Mouse (Mus musculus) gastrocnemius, postnatal 10 days (tissue): Measurements from ENCODE around the gene Xiap. TPM values are rescaled to one million over a fixed set of nuclear protein-coding genes. Genes with fewer than 3 reads are reported as not detected.
A peak's percentile ranks its signal among the peaks of the same experiment; 100 is the strongest.
"Not testable (repeated sequence)": the region's sequence is repeated elsewhere in the genome, so short reads cannot be mapped to it uniquely, and the experiment has no call there.

Source experiments
- DNase-seq: peaks from one replicate; pipeline ENCODE4 v3.0.0; 2021; ENCODE audit warnings: mixed read lengths
- long read RNA-seq, 2 experiments: library from polyadenylated mRNA; stranded (forward); transcript quantifications; one replicate each; pipeline ENCODE4 v2.0.0; 2021
- total RNA-seq, 2 experiments: library from RNA; stranded (reverse); gene quantifications; 2 replicates each; pipeline ENCODE4 v1.2.3; 2021

The Xiap gene
- 10 to 100 TPM; 24.2 to 28.1 TPM for total RNA-seq
- long read RNA-seq, experiment 1, partial matches to known transcripts: 1 of 5 reads
- long read RNA-seq, experiment 1, other reads (novel, unspliced or antisense): 4 of 5 reads
- long read RNA-seq, experiment 2, full-length matches to known transcripts: 1 of 4 reads
- long read RNA-seq, experiment 2, partial matches to known transcripts: 1 of 4 reads
- long read RNA-seq, experiment 2, other reads (novel, unspliced or antisense): 2 of 4 reads

DNA sequence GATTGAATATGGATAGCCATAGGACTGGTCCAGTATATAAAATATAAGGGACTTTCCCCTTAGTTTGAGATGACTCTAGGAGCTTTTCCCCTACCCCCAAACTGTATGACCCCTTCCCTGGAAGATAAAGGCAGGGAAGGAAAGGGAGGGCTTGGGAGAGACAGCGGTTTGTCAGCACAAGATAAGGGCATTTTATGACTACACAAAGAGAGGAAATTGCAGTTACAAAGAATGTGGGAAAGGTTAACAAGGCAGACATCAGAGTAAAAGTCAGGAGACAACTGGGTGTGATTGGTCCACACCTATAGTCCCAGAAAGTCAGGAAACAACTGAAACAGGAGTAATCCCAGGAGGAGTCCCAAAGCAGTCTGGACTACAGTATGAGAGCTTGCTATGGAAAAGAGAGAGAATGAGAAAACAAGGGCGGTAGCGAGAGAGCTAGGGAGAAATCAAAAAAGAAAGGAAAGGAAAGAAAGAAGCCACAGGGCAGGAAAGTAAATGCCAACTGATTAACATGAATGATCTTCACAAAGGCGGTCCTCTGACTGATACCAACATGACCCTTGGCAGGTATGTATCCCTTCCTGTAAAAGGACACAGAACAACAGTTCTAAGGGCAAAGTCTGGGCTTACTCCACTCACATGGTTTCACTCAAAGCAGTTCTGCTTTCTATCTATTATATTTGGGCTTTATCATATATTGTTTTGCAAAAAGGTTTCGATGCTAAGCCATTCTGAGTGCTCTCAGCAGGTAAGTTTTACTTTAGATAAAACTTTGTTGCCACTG, at the start of gene Xiap:
Gene Xiap (plus strand): TSS at position 398 of the 787 bp plus-strand sequence.
- no peak for DNase-seq

DNA sequence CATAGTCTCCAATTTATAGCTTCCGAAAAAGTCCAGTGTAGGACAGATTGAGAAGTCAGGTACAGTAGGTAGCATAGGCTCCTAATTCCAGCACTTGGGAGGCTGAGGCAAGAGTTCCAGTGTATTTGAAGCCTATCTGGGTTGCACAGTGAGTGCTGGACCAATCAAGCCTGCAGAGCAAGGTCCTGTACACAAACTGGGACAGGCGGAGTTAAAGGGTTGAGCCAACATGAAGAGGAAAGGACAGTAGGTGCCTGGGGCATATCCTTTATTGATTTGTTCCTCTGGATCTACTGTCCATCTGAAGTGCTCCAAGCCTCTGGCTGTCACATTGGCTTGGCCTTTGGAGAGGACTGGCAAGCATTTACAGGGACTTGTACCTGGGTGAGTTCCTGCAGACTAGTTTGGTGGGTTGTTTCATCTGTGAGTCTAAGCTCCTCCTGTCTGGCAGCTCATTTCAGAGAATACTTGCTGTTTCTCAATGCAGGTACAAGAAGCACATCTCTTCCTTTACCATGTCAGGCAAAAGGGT, 46.7 kb upstream of the Xiap start:
- DNase-seq: no peak

DNA sequence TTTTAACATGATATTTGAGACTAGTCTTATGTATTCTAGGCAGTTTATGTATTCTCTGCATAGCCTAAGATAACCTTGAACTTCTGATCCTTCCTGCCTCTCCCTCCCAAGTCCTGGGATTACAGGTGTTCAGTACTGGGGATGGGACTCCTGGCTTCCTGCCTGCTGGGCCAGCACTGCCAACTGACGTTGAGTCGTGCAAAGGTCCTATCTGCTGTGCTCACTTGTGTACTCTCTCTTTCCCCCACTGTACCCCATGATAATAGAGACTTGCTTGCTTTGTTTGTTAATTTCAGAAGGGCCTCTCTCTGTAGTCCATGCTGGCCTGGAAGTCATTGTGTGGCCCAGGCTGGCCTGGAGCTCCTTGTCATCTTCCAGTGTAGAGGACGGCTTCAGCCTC, 45.7 kb upstream of the Xiap start:
- no peak for DNase-seq

DNA sequence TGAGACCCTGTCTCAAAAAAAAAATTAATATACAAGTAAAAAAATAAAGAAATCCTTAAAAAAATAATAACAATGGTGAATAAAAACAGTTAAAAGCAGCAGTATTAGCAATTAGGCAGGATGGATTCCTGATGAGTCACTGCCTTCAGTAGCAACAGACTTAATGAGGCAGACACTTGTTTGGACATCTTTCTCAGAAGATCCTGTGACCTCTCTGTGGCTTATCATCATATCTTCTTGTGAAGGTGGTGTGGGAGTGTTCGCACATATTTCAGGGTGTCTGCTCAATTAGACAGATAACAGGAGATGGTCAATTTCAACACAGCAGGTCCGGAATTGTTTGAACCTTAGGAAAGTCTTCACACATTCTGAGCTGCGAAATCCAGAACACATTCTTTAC, 45.0 kb upstream of the Xiap start:
- no peak for DNase-seq

DNA sequence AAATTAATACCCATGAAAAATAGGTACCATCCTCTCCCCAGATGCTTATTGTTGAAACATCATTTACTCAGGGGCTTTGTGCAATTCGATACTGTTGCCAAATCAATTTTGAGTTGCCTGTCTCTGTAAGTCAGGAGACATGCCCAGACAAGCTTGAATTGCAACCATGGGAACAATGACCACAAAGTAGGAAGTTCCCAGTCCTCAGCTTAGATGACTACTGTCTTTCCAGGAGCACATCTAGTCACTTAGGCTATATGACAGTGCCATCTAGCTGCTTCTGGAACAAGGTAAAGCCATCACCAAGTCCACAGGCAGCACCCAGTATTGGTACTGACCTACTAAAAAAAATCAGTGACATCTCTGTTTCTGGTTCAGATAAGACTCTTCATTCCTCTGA, 41.4 kb upstream of the Xiap start:
- DNase-seq: no peak

DNA sequence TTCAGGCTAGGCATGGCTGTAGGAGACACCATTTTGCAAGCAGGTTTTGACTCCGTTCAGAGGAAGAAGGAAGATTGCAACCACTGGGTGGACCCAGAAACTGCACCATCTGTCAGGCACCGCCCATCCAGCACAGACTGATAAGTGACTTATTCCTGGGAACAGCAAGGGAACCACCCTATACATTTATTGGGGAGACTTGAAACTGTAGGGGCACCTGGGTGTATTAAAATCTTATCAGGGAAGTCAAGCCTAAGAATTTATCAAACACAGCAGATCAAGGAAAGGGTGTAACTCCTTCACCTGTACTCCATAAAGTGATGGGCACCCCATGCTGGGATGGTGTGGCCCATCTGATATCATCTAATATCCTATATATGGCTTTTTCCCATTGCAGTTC, 40.0 kb upstream of the Xiap start:
- no peak for DNase-seq

DNA sequence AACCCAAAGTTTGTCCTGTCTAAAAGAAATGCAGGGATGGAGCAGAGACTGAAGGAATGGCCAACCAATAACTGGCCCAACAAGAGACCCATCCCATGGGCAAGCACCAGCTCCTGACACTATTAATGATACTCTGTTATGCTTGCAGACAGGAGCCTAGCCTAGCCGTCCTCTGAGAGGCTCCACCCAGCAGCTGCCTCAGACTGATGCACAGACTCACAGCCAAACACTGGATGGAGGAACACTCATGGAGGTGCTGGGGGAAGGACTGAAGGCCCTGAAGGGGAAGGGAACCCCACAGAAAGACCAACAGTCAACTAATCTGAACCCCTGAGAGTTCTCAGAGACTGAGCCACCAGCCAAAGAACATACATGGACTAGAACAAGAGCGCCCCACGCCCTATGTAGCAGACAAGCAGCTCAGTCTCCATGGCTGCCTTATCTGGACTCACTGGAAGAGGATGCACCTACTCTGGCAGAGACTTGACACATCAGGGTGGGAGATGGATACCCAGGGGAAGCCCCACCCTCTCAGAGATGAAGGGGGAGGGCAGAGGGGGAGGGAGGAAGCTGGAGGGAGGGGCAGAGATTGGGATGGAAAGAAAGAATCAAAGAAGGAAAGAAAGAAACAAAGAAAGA, 33.6 kb upstream of the Xiap start:
- not testable (repeated sequence) for DNase-seq

DNA sequence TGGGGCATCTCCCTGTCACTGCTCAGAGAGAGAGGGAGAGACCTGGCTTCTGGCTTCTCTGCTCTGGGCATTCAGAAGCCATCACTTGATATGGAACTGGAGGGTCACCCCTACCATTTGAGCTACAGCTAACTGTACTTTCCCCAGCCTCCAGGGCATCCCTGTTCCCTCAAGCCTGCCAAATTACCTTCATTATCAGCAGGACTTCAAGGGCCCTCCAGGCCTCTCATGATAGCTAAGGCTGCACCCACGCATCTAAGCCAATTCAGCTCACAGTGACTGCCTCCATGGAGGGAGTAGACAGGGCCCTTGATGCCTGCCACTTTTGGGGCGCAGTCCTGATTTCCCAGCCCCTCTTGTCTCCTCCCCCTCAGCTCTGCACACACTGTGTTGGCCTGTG, 32.5 kb upstream of the Xiap start:
- DNase-seq: not testable (repeated sequence)

DNA sequence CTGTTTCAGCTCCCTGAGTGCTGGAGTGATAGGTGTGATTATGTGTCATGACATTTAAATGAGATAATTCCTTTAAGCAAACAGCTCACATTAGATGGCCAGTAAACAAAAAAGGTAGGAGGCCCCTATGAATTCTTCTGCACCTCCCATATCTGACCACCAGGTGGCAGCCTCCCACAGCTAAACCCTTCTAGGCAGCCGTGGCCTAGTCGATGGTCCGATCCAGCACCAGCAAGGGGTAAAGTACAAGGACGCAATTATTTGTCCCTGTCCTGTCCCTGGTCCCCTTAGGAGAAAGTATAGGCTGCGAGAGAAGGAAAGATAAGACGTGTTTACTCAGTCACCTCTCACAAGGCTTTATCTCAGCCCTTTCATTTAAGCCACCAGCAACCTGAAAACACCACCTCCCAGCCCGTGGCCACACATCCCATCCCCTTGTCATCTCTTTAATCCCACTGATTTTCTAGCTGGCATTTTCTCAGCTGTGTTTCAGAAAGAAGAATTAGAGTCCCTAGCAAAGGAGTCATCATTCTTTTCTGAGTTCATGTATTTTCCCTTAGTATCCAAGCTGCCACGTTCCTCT, 26.3 kb upstream of the Xiap start:
- DNase-seq: peak; percentile 65

DNA sequence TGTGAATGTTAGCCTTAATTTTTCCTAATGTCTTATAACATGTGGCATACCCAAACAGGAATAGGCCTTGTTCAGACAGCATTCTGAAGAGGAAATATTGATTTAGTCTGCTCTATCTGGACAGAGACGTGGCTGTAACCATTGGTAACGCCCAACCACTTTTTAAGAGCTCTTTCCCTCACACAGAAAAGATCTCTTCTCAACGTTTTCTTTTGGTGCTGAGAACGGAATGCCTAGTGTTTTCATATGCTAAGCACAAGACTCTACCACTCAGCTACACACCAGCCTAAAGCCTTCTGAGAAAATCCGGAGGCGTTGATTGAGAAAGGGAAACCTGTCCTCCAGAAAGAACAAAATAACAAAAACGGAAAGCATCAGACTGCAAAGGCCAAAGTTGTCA, 25.6 kb upstream of the Xiap start:
- no peak for DNase-seq

DNA sequence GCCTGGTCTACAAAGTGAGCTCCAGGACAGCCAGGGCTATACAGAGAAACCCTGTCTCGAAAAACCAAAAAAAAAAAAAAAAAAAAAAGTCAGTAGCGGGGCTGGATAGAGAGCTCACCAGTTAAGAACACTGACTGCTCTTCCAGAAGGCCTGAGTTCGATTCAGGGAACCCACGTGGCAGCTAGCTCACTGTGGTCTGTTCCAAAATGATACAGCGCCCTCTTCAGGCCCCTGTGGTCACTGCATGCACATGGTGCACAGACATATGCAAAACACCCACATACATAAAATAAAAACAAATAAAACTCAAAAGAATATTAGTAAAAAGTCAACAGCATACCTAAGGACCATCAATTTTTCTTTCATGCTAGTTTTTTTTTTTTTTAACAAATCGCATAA, 20.0 kb upstream of the Xiap start:
- DNase-seq: no peak

DNA sequence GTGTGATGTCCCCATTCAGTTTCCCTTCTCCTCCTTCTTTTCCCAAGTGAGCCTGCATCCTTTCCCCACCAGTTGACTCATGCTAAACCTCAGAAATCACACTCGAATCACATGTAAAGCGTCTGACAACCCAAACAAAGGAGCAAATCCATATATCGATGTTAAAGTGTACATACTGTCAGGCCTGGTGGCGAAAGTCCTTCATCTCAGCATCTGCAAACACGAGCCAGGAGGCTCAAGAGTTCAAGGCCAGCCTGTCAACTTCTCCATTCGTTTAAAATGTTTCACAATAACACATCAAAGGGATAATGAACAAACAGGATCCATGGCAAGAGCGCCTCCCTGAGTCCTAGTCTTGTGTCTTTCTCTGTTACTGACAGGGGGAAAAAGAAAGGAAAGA, 14.5 kb upstream of the Xiap start:
- DNase-seq: no peak

DNA sequence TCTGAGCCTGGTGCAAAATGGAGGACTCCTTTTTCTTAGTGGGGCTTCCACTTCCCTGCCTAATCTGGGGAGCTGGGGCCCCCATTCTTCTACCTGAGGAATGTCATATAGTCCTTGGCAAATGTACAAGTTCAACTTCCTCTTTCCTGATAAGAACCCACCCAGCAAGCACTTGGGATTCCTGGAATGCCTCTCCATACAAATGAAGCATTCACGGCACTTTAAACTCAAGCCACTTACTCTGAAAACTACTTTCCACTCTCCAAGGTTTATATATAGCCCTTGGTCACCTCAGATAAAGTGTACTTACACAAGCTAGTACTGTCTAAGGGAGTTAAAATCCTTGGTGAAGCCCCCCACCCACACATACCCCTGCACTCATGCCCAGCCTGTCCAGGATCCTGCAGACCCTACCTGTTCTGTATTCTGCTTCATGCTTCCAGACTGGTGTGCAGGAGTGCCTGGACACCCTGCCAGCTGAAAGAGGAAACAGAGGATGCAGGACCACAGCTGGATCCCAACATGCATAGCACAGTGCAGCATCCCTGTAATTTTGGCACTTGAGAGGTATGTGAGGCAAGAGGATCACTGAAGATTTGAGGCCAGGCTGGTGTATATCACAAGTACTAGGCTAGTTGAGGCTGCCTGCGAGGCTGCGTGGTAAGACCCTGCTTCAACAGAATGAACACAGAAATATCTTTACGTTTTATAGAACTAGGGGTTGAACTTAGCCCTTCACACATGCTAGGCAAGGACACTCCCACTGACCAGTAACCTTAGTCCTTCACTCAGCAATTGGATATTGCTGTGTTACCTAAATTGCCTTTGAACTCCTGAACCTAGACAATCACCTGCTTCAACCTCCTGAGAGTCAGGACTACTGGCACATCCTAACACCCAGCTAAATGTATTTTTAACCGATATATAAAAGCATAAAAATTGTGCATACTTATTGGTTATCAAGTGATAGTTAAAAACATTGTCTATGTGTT, 8.5 kb upstream of the Xiap start:
- DNase-seq: no peak

DNA sequence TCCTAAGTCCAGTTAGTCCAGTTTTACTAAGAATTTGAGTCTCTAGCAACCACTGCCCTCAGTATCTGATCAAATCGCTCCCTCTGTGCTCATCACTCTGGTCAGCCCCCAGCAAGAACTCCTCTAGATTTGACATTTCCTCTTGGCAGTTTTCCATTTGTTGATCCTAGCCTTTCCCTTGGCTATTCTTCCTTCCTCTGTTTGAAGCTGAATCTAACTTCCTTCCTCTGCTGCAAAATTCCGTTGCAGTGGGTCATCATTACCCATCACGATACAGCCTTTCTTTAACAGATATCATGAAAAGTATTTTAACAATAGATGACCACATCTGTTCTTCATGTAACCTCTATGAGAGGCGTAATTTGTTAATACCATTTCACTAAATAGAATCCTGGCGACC, 2.5 kb upstream of the Xiap start:
- DNase-seq: no peak

DNA sequence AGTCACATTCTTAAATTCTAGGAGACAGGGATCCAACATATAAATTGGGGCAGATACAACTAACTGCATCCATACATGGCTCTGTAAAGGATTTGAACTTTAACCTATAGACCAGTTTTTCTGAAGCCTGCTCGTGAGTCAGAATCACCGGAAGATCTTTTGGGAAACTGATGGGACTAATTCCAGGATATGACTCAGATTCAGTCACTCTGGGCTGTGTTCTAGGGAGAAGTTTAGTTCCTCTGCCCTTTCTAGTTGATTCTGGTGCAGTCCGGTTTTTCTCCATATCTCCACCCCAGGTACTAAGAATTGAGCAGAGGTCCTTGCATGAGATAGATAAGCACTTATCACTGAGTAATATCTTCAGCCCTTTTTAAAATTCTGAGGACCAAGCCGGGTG, 1.6 kb upstream of the Xiap start:
- no peak for DNase-seq

DNA sequence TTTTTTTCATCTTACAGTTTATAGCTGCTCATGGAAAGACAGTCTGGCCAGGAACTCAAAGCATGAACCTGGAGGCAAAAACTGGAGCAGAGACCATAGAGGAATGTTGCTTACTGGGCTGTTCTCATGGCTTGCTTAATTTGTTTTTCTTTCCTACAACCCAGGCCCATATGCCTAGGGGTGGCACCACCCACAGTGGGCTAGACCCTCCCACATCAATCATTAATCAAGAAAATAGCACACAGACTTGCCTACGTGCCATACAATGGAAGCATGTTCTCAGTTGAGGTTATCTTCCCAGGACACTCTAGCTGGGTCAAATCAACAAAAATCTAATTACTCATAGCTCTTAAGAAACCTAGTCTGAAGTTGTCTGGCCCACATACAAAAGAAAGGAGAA, 4.1 kb downstream of the Xiap start:
- no peak for DNase-seq

DNA sequence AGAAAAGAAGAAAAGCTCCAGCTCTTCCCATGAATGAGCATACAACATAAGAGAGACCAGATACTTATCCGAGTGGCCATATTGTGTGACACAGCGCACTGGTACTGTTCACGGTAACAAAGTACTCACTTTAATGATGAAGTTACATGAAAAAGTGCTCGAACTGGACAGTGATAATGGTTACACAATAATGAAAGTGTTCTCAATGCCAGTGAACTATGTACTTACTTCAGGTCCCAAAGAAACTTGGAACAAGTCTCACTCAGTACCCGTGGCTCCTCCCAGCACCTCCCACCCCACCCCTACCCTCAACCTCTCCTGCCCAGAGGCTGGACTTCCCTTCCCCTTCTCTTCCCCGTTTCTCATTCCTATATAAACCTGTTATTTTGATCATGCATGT, 5.6 kb downstream of the Xiap start:
- DNase-seq: no peak

DNA sequence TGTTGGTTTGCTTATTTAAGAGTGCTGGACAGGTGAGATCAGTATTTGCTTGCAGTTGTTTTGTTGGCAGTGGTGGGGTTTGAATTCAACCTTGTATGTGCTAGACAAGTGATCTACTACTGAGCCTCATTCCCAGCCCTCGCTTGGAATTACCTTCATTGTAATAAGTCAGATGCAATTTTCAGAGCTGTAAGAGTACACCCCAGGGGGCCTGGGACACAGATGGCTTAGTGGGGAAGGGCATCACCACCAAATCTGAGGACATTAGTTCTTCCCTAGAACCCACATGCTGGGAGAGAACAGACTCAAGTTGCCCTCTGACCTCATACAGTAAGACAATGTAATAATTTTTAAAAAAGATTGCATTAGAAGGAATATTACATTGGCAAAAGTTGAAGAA, 7.3 kb downstream of the Xiap start:
- no peak for DNase-seq

DNA sequence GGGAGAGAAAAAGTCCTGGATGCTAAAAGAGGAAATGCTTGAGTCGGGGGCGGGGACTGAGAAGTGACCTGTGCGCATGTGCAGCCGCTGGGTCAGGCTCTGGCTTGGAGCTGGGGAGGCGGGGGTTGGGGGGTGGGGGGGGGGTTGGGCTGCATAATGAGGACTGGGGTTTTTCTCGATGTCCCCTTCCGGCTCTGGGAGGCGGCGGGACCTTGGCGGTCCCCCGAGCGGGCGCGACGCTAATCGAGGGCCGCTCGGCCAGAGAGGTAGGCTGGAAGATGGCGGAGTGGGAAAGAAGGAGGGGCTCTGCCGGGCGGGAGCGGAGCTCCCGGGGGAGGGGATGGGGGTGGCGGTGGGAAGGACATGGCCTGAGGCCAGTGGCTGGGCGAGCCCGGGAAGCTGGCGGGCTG, 8.3 kb downstream of the Xiap start:
- DNase-seq: peak; percentile 81

DNA sequence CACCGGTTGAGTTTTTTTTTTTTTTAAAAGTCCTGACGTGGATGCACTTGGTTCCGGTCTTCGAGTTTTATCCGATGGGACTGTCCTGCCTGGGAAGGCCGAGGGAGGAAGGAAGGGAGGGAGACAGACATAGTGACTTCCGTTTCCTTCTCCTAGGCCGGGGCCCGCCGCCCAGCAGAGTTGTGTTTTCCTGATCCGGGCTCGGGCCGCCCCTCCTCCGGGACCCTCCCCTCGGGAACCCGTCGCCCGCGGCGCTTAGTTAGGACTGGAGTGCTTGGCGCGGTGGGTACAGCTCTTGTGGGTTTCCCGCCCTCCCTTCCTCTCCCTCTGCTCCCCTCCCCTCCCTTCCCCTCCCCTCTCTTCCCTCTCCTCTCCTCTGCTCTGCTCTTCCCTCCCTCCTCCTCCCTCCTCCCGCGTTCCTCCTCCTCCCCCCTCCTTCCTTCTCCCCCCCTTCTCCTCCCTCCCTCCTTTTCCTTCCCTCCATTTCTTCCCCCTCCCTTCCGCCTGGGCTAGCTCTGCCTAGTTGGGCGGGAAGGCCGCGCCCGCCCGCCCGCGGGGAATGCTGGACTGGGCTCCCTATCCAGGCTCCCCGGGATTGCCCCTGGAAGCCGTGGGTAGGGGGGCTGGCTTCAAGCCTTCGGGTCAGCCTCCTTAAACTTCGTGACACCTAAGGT, 8.9 kb downstream of the Xiap start:
- DNase-seq: peak; percentile 71

DNA sequence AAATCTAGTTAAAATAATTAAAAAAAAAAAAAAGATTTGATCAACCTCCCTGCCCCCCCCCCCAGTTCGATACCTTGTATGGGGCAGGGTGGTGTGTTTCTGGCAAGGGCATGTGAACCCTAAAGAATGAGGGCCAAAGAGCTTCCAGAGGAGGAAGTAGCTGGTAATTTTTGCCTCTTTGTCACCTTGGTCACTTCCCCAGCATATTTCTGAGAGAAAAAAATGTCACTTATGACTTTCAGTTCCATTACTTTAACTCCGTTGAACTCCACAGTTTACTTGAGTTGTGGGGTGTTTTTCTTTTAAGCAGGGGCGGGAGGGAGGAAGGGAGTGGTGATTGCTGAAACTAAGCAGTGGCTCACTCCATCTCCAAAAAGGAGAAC, 9.4 kb downstream of the Xiap start:
- no peak for DNase-seq
